14 mouse cellular contexts compared by ENCODE assay signal in the genomic region with DNA sequence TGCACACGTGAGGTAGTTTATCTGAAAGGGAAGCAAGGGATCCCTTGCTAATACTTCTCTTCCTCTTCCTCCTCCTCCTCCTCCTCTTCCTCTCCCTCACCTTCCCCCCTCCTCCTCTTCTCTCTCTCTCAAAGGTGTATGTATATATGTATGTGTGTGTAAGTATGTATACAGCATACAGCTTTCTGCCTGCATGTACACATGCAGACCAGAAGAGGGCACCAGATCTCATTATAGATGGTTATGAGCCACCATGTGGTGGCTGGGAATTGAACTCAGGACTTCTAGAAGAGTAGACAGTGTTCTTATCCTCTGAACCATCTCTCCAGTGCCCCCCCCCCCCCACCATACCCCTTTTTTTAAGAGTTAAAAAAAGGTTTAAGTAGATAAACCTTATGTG. TPM values are rescaled to one million over a fixed set of nuclear protein-coding genes. Genes with fewer than 3 reads are reported as not detected.
A peak's percentile ranks its signal among the peaks of the same experiment; 100 is the strongest.
DNase-seq lines count a peak whose midpoint lies in the region; ATAC-seq and TF ChIP-seq lines count a peak whose summit lies in the region.
"Had no signal": no experiment of that assay in that cellular context is flagged by ENCODE, and none has a peak within 500 bp of the region (broad histone marks: within the 10 kb centered on the region; RNA-seq: fewer than 3 reads in every experiment).

No protein-coding gene starts in this region.

- no peak for ATAC-seq in heart, postnatal 0 days (ENCODE audit: insufficient read depth, low read depth)
- no peak for ATAC-seq in liver, embryonic 14.5 days (ENCODE audit: insufficient read depth)
- ATAC-seq in G1E (ENCODE audit: extremely low read depth, insufficient number of reproducible peaks, low FRiP score, poor library complexity, severe bottlenecking) = no peak

- H3K4me3 ChIP-seq in heart, postnatal 0 days (ENCODE audit: low read depth, low read length) = no peak overlapping the region
- H3K4me3 ChIP-seq in liver, embryonic 14.5 days (ENCODE audit: insufficient read depth in 1 of 2, low read depth in 2 of 2, low read length in 2 of 2) = no peak overlapping the region
- H3K4me3 ChIP-seq in G1E (ENCODE audit: low read depth, low read length) = no peak overlapping the region
- H3K4me3 ChIP-seq: hindbrain, embryonic 13.5 days; myocyte had no signal

- no peaks in the 10 kb centered on the region for H3K9me3 ChIP-seq in heart, postnatal 0 days (replicated peaks; ENCODE audit: control insufficient read depth, low read length)
- no peaks in the 10 kb centered on the region for H3K9me3 ChIP-seq in liver, embryonic 14.5 days (ENCODE audit: control insufficient read depth, low read length)
- no peaks in the 10 kb centered on the region for H3K9me3 ChIP-seq in G1E (replicated peaks)
- H3K9me3 ChIP-seq: hindbrain, embryonic 13.5 days had no signal

- 52% methylated on average over 1 of the region's 1 CpGs for WGBS in heart, postnatal 0 days
- WGBS in liver, embryonic 14.5 days (ENCODE audit: insufficient replicate concordance) = 53% methylated on average over 1 of the region's 1 CpGs

- TF ChIP-seq EP300 in heart, postnatal 0 days (IDR thresholded peaks at IDR 0.05; ENCODE audit: low read depth) = no peak
- no peak for TF ChIP-seq EP300 in liver, embryonic 14.5 days (IDR thresholded peaks at IDR 0.05; ENCODE audit: low read depth)

- no peak overlapping the region for H3K9ac ChIP-seq in heart, postnatal 0 days (replicated peaks; ENCODE audit: low read depth, low read length)
- H3K9ac ChIP-seq in liver, embryonic 14.5 days (replicated peaks) = no peak overlapping the region
- H3K9ac ChIP-seq: hindbrain, embryonic 13.5 days had no signal

- H3K4me1 ChIP-seq in heart, postnatal 0 days (ENCODE audit: control insufficient read depth, insufficient read depth) = peaks cover 28% of the 10 kb centered on the region
- no peaks in the 10 kb centered on the region for H3K4me1 ChIP-seq in liver, embryonic 14.5 days (replicated peaks; ENCODE audit: control insufficient read depth in 2 of 2, insufficient read depth in 2 of 2, low read length in 1 of 2)
- 0 out of 2 replicates have a peak, but pooled peaks cover 2% of the 10 kb centered on the region for H3K4me1 ChIP-seq in G1E (ENCODE audit: insufficient read depth, low read depth, low read length)

- peak; percentile 46 for TF ChIP-seq CTCF in heart, postnatal 0 days (IDR thresholded peaks at IDR 0.05; ENCODE audit: low read depth)
- TF ChIP-seq CTCF in liver, embryonic 14.5 days (IDR thresholded peaks at IDR 0.05; ENCODE audit: low read depth) = peak; percentile 60; the same call in 1 of the 2 replicates
- TF ChIP-seq CTCF in G1E (IDR thresholded peaks at IDR 0.05; ENCODE audit: low read depth, low read length) = 0 out of 2 replicates have a peak, but pooled peaks have one; percentile 18

- H3K27ac ChIP-seq in heart, postnatal 0 days (ENCODE audit: low read depth) = no peak overlapping the region
- no peak overlapping the region for H3K27ac ChIP-seq in liver, embryonic 14.5 days
- H3K27ac ChIP-seq: hindbrain, embryonic 13.5 days had no signal

- no peaks in the 10 kb centered on the region for H3K27me3 ChIP-seq in heart, postnatal 0 days (ENCODE audit: control insufficient read depth, insufficient read depth, low read length)
- no peaks in the 10 kb centered on the region for H3K27me3 ChIP-seq in liver, embryonic 14.5 days (ENCODE audit: control insufficient read depth, insufficient read depth, low read length)
- H3K27me3 ChIP-seq in G1E (ENCODE audit: insufficient read depth, low read length) = peaks cover 19% of the 10 kb centered on the region
- H3K27me3 ChIP-seq: hindbrain, embryonic 13.5 days had no signal

- peaks cover 73% of the 10 kb centered on the region for H3K36me3 ChIP-seq in heart, postnatal 0 days (replicated peaks; ENCODE audit: control insufficient read depth, insufficient read depth, low read length)
- H3K36me3 ChIP-seq in liver, embryonic 14.5 days (replicated peaks; ENCODE audit: control insufficient read depth, insufficient read depth, low read depth) = no peaks in the 10 kb centered on the region
- no peaks in the 10 kb centered on the region for H3K36me3 ChIP-seq in G1E (replicated peaks)
- H3K36me3 ChIP-seq: hindbrain, embryonic 13.5 days had no signal

- no peak for DNase-seq in heart, postnatal 0 days (ENCODE audit: low spot score)
- DNase-seq in heart, adult 9 months (ENCODE audit: low spot score in 2 of 2) = no peak
- no peak for DNase-seq in liver, embryonic 14.5 days (ENCODE audit: low read depth in 3 of 3, low spot score in 3 of 3)
- DNase-seq in liver = no peak
- no peak for DNase-seq in G1E (ENCODE audit: low spot score)
- DNase-seq in naive thymus-derived CD4-positive, alpha-beta T cell, adult 2 months (ENCODE audit: low read depth) = peak; percentile 6
- DNase-seq in frontal cortex, adult 2 months (ENCODE audit: extremely low spot score in 1 of 2, low spot score in 1 of 2) = no peak
- DNase-seq: cerebellum, postnatal 36 days; lung, postnatal 10 days; right cerebral cortex, adult 18-20 months; spleen, adult 18-20 months; thymus, postnatal 14 days had no signal

- H3K4me2 ChIP-seq in heart, postnatal 0 days (ENCODE audit: low read depth, low read length) = no peak overlapping the region
- no peak overlapping the region for H3K4me2 ChIP-seq in liver, embryonic 14.5 days (ENCODE audit: low read depth)
- H3K4me2 ChIP-seq: hindbrain, embryonic 13.5 days had no signal

RNA-seq across cellular contexts. Expression of gene Myl12a, which starts 40.0 kb away (rescaled TPM):
- 429 and 487 TPM in 2 replicates for total RNA-seq in heart, postnatal 0 days (2014; rRNA removed; ENCODE audit: low replicate concordance)
- polyA plus RNA-seq in heart, postnatal 0 days (2015; fragmentation: Nextera tagmentation; extraction: Ambion mirVana) = 773 and 817 TPM in 2 replicates
- 92.3 and 92.7 TPM in 2 replicates for polyA plus RNA-seq in liver, embryonic 14.5 days (2012; rRNA removed)
- 163 and 165 TPM in 2 replicates for polyA plus RNA-seq in liver, embryonic 14.5 days (2014; fragmentation: Nextera tagmentation; extraction: Ambion mirVana)
- total RNA-seq in G1E (2014; fragmentation: Nextera tagmentation) (145 and 148 TPM in 2 replicates), G1E (2017) (222 and 225 TPM in 2 replicates)
- polyA plus RNA-seq in G1E (2012) = 52.1 and 76.2 TPM in 2 replicates
- polyA plus RNA-seq in frontal cortex, adult 2 months (2012; rRNA removed) = 42.9 and 48.8 TPM in 2 replicates

RNA-seq across cellular contexts. Expression of gene Myom1, which starts 40.2 kb away (rescaled TPM):
- total RNA-seq in heart, postnatal 0 days (2014; rRNA removed; ENCODE audit: low replicate concordance) = 392 and 459 TPM in 2 replicates
- polyA plus RNA-seq in heart, postnatal 0 days (2015; fragmentation: Nextera tagmentation; extraction: Ambion mirVana) = 214 and 238 TPM in 2 replicates
- polyA plus RNA-seq in liver, embryonic 14.5 days (2012; rRNA removed) = 1.8 and 2.6 TPM in 2 replicates
- 1.6 TPM in 2 replicates for polyA plus RNA-seq in liver, embryonic 14.5 days (2014; fragmentation: Nextera tagmentation; extraction: Ambion mirVana)
- total RNA-seq in G1E (2014; fragmentation: Nextera tagmentation) (1.2 and 1.6 TPM in 2 replicates), G1E (2017) (0.71 and 1.0 TPM in 2 replicates)
- 0.11 and 0.25 TPM in 2 replicates for polyA plus RNA-seq in G1E (2012)
- polyA plus RNA-seq in frontal cortex, adult 2 months (2012; rRNA removed) = 2.8 and 3.7 TPM in 2 replicates

Comparison
In these comparisons a context has a peak if more than half of its experiments do, and no peak if none do; other contexts are left out.
1. RNA of gene Myom1, which starts 40.2 kb away (polyA plus RNA-seq): 214 to 238 TPM in heart, postnatal 0 days; 2.8 to 3.7 TPM in frontal cortex, adult 2 months, 1.6 to 2.6 TPM in liver, embryonic 14.5 days and 0.11 to 0.25 TPM in G1E; every median in the first group is over 10 times any median in the second.
2. Peak in every context shown above with its lines, with median percentiles within 50 percentile points of each other: CTCF ChIP-seq.